Mouse (Mus musculus) Patski (cell line): ENCODE measurements around the gene Map7d3. TPM values are rescaled to one million over a fixed set of nuclear protein-coding genes. Genes with fewer than 3 reads are reported as not detected.

Experiments
- ATAC-seq: fragments of 100-300 bp; one replicate; pipeline ENCODE4 v1.8.0; 2021
- CTCF ChIA-PET: fragments of 350-600 bp; sonication (Branson Sonifier 250); formaldehyde crosslinking; loops from one replicate; lab custom pipeline; 2022; ENCODE audit warnings: inconsistent platforms; lab: Charles Lee
- POLR2A ChIA-PET: fragments of 350-600 bp; sonication (Branson Sonifier 250); formaldehyde crosslinking; loops from one replicate; lab custom pipeline; 2022; ENCODE audit warnings: antibody characterized with exemption, inconsistent platforms; lab: Charles Lee
- DNase-seq: peaks from one replicate; pipeline ENCODE4 v3.0.0-alpha.2; 2011; ENCODE audit warnings: low read depth, low spot score
- H3K27me3 ChIP-seq: fragments of 371-371 bp; one replicate; pipeline ENCODE4 v1.5.1; 2021
- CTCF ChIP-seq: fragments of 100-300 bp; IDR thresholded peaks from one replicate; pipeline ENCODE4 v1.5.1; 2021
- in situ Hi-C: fragments of 300-500 bp; cut with MboI; formaldehyde crosslinking; loops from 3 replicates; pipeline ENCODE4 v1.11.1; 2018; ENCODE audit warnings: low pct_unique_long_range_greater_than_20kb, mixed read lengths
- polyA plus RNA-seq: library from polyadenylated mRNA; unstranded; gene quantifications from one replicate; pipeline ENCODE4 v1.2.3, GENCODE M21; 2021

Gene Map7d3
- polyA plus RNA-seq = 0.19 TPM

- DNase-seq (no peak), ATAC-seq (no peak)
- ChIA-PET POLR2A (no interaction called here), CTCF (interaction anchor here (2.0 kb wide), 1 partner anchor 172 kb away, joined by 5 read pairs; no protein-coding TSS in a partner anchor)
- in situ Hi-C loops = no loop called here
- H3K27me3 ChIP-seq = peaks cover 56% of the 10 kb centered on the region
- no peak for TF ChIP-seq CTCF
These were observed at the start of gene Map7d3 for GRCm38 (mm10) chrX:56821765-56822603. Map7d3 (minus strand) TSS chrX:56822326.

- in situ Hi-C loops = no loop called here
- ChIA-PET CTCF (no interaction called here), POLR2A (no interaction called here)
- TF ChIP-seq CTCF = no peak
- DNase-seq (no peak), ATAC-seq (no peak)
- H3K27me3 ChIP-seq = peaks cover 58% of the 10 kb centered on the region
These were observed 47.7 kb upstream of the Map7d3 start, which contains the start of gene Adgrg4 for GRCm38 (mm10) chrX:56869863-56870262. Adgrg4 (plus strand) TSS chrX:56870163.

GRCm38 (mm10) chrX:56841255-56841654 lies 19.1 kb upstream of the Map7d3 start:
- ATAC-seq = no peak
- peaks cover 32% of the 10 kb centered on the region for H3K27me3 ChIP-seq
- DNase-seq = no peak
- ChIA-PET POLR2A (no interaction called here), CTCF (interaction anchor here (1.3 to 2.0 kb wide), 2 partner anchors 93 to 191 kb away, joined by 3 to 10 read pairs; no protein-coding TSS in a partner anchor)
- TF ChIP-seq CTCF = peak; percentile 35
- in situ Hi-C loops = loop anchor here (5.0 to 25.0 kb wide), 4 partner anchors 196 to 404 kb away; partner anchors contain the start of genes Gm2174 and Gm648

GRCm38 (mm10) chrX:56839369-56839768 lies 17.2 kb upstream of the Map7d3 start:
- H3K27me3 ChIP-seq = peaks cover 17% of the 10 kb centered on the region
- POLR2A ChIA-PET = no interaction called here
- in situ Hi-C loops = loop anchor here (25.0 kb wide), 2 partner anchors 302 to 402 kb away; partner anchors contain the start of genes Gm2174 and Gm648
- CTCF ChIA-PET = interaction anchor here (1.3 to 2.0 kb wide), 3 partner anchors 21 to 189 kb away, joined by 3 to 10 read pairs (median 4); no protein-coding TSS in a partner anchor
- DNase-seq (no peak), ATAC-seq (no peak)
- TF ChIP-seq CTCF = peak; percentile 77

- ChIA-PET CTCF (interaction anchor here (1.0 kb wide), 1 partner anchor 8 kb away, joined by 3 read pairs; no protein-coding TSS in a partner anchor), POLR2A (no interaction called here)
- no peak for ATAC-seq
- H3K27me3 ChIP-seq = no peaks in the 10 kb centered on the region
- DNase-seq = no peak
- TF ChIP-seq CTCF = no peak
- in situ Hi-C loops = loop anchor here (25.0 kb wide), 2 partner anchors 299 to 399 kb away; partner anchors contain the start of genes Gm2174 and Gm648
These were observed 13.7 kb upstream of the Map7d3 start for GRCm38 (mm10) chrX:56835842-56836241.

- no peak for TF ChIP-seq CTCF
- in situ Hi-C loops = loop anchor here (5.0 to 25.0 kb wide), 3 partner anchors 70 to 390 kb away; partner anchors contain the start of genes Gm2174 and Gm648
- POLR2A ChIA-PET = no interaction called here
- no peak for ATAC-seq
- CTCF ChIA-PET = interaction anchor here (0.7 kb wide), 1 partner anchor 9 kb away, joined by 3 read pairs; no protein-coding TSS in a partner anchor
- DNase-seq = no peak
- peaks cover 42% of the 10 kb centered on the region for H3K27me3 ChIP-seq
These were observed 5.4 kb upstream of the Map7d3 start for GRCm38 (mm10) chrX:56827492-56827891.

GRCm38 (mm10) chrX:56791268-56791667 lies 30.9 kb downstream of the Map7d3 start:
- no peak for TF ChIP-seq CTCF
- H3K27me3 ChIP-seq = peaks cover 3% of the 10 kb centered on the region
- no peak for DNase-seq
- ChIA-PET CTCF (interaction anchor here (1.4 kb wide), 1 partner anchor 141 kb away, joined by 6 read pairs; no protein-coding TSS in a partner anchor), POLR2A (interaction anchor here (0.6 kb wide), 1 partner anchor 131 kb away, joined by 5 read pairs; no protein-coding TSS in a partner anchor)
- in situ Hi-C loops = no loop called here
- ATAC-seq = no peak

GRCm38 (mm10) chrX:56790591-56790990 lies 31.5 kb downstream of the Map7d3 start:
- no peak for TF ChIP-seq CTCF
- CTCF ChIA-PET = interaction anchor here (1.4 kb wide), 1 partner anchor 140 kb away, joined by 6 read pairs; no protein-coding TSS in a partner anchor
- POLR2A ChIA-PET = no interaction called here
- DNase-seq (no peak), ATAC-seq (no peak)
- in situ Hi-C loops = no loop called here
- peaks cover 3% of the 10 kb centered on the region for H3K27me3 ChIP-seq

- ATAC-seq (no peak), DNase-seq (no peak)
- no peak for TF ChIP-seq CTCF
- in situ Hi-C loops = no loop called here
- CTCF ChIA-PET = interaction anchor here (1.1 to 1.5 kb wide), 2 partner anchors 8 to 21 kb away, joined by 3 read pairs; no protein-coding TSS in a partner anchor
- peaks cover 6% of the 10 kb centered on the region for H3K27me3 ChIP-seq
- POLR2A ChIA-PET = interaction anchor here (0.7 kb wide), 1 partner anchor 302 kb away, joined by 4 read pairs; no protein-coding TSS in a partner anchor
These were observed 34.6 kb downstream of the Map7d3 start for GRCm38 (mm10) chrX:56787486-56787885.
